Mouse (Mus musculus) stomach, postnatal 0 days (tissue): ENCODE results near the gene Narf. TPM values are rescaled to one million over a fixed set of nuclear protein-coding genes. Genes with fewer than 3 reads are reported as not detected.

Experiments used
- ATAC-seq: fragments of 200-750 bp; cut with Nextera tagmentation; 2 replicates; pipeline ENCODE4 v1.8.0; 2017; ENCODE audit not compliant: low FRiP score, low TSS enrichment
- DNase-seq: peaks from one replicate; pipeline ENCODE4 v3.0.0-alpha.2; 2016; ENCODE audit warnings: low spot score
- H3K27ac ChIP-seq: fragments of 300-500 bp; sonication (generic); replicated peaks from 2 replicates; pipeline ENCODE4 v1.5.1; 2014; ENCODE audit warnings: mild to moderate bottlenecking, control low read depth
- H3K27me3 ChIP-seq: fragments of 300-500 bp; sonication (generic); 2 replicates; pipeline ENCODE4 v1.6.1; 2014; ENCODE audit warnings: low read length; ENCODE audit not compliant: control insufficient read depth, insufficient read depth
- H3K36me3 ChIP-seq: fragments of 300-500 bp; sonication (generic); 2 replicates; pipeline ENCODE4 v1.6.1; 2014; ENCODE audit warnings: low read length, mixed read lengths; ENCODE audit not compliant: control insufficient read depth, insufficient read depth
- H3K4me1 ChIP-seq: fragments of 300-500 bp; sonication (generic); replicated peaks from 2 replicates; pipeline ENCODE4 v1.6.1; 2014; ENCODE audit warnings: antibody characterized with exemption; ENCODE audit not compliant: control insufficient read depth, insufficient read depth
- H3K4me2 ChIP-seq: fragments of 300-500 bp; sonication (generic); replicated peaks from 2 replicates; pipeline ENCODE4 v1.6.1; 2014; ENCODE audit warnings: low read depth, mild to moderate bottlenecking, control low read depth, moderate library complexity
- H3K4me3 ChIP-seq: fragments of 300-500 bp; sonication (generic); 2 replicates; pipeline ENCODE4 v1.5.1; 2014; ENCODE audit warnings: low read depth, low read length, control low read depth
- H3K9ac ChIP-seq: fragments of 300-500 bp; sonication (generic); 2 replicates; pipeline ENCODE4 v1.6.1; 2014; ENCODE audit warnings: mild to moderate bottlenecking, low read length, control low read depth, mixed read lengths
- H3K9me3 ChIP-seq: fragments of 300-500 bp; sonication (generic); 2 replicates; pipeline ENCODE4 v1.6.1; 2016; ENCODE audit warnings: low read length; ENCODE audit not compliant: control insufficient read depth
- CTCF ChIP-seq: IDR thresholded peaks from 2 replicates; pipeline ENCODE4 v1.5.1; 2016; ENCODE audit warnings: antibody characterized with exemption, low read depth, mild to moderate bottlenecking, moderate library complexity
- EP300 ChIP-seq: optimal IDR thresholded peaks from 2 replicates; pipeline ENCODE3; 2016; ENCODE audit warnings: antibody characterized with exemption
- WGBS: fragments of 180-500 bp; shearing (Covaris S2); extraction: QIAGEN DNeasy Blood & Tissue Kit; methylation state at CpG from one replicate; pipeline ENCODE4 v1.1.7; 2014; 5-methylcytosine and 5-hydroxymethylcytosine counted together
- polyA plus RNA-seq: library from polyadenylated mRNA; unstranded; fragments of >200 nt; fragmentation: Nextera tagmentation; extraction: Ambion mirVana; gene quantifications from 2 replicates; pipeline ENCODE4 v1.2.1, GENCODE M21; 2015

Narf gene
- polyA plus RNA-seq, 1 experiment from 2014 or later = 19.8 TPM

- no peak overlapping the region for H3K9ac ChIP-seq
- no peaks in the 10 kb centered on the region for H3K9me3 ChIP-seq
- H3K36me3 ChIP-seq = no peaks in the 10 kb centered on the region
- no peaks in the 10 kb centered on the region for H3K4me1 ChIP-seq
- H3K4me2 ChIP-seq = no peak overlapping the region
- no peak overlapping the region for H3K4me3 ChIP-seq
- ATAC-seq (no peak), DNase-seq (no peak)
- TF ChIP-seq CTCF = no peak
- no peak for TF ChIP-seq EP300
- H3K27ac ChIP-seq = no peak overlapping the region
- 94% methylated on average over 6 of the region's 6 CpGs for WGBS
- H3K27me3 ChIP-seq = no peaks in the 10 kb centered on the region
Measured at GRCm38 (mm10) chr11:121200781-121201180, 36.3 kb upstream of the Narf start.

DNA sequence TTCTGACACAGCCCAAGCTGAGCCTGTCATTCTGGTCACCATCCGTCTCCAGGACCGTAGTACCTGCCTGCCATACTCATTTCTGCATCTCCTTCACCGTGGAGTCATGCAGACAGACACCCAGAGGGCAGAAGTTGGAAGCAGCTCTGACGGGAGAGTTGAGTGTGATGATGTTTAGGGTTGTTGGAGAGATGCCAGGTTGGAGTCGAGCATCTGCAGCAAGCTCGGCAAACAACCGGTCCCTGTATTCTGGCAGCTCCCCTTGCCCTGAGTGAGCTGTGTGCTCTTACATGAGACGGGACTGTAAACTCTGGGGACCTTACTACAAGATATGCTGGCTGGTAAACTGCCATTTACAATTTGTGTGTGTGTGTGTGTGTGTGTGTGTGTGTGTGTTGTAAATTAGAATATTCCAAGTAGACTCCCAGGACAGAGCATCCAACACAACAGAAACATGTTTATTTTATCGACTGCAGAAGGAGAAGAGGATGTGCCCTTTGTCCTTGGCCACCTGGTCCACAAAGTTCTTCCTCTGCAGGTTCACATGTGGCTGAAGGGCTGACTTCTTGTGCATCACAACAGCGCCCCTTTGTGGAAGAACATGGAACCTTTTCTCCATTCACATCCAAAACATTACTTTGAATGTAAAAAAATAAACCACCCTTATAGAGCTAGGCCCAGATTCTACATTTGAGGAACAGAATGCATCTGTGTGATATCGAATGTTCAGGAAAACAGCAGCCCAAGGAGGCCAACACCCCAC, 35.4 kb upstream of the Narf start:
- ATAC-seq = no peak
- Histone ChIP-seq H3K4me2 (no peak overlapping the region), H3K9ac (no peak overlapping the region), H3K4me1 (no peaks in the 10 kb centered on the region), H3K36me3 (no peaks in the 10 kb centered on the region), H3K27ac (no peak overlapping the region), H3K9me3 (no peaks in the 10 kb centered on the region), H3K27me3 (no peaks in the 10 kb centered on the region), H3K4me3 (no peak overlapping the region)
- peak; percentile 57 for DNase-seq
- TF ChIP-seq EP300 = no peak
- peak; percentile 80 for TF ChIP-seq CTCF
- 33% methylated on average over 11 of the region's 11 CpGs for WGBS

GRCm38 (mm10) chr11:121203859-121204160, 33.2 kb upstream of the Narf start:
- Histone ChIP-seq H3K4me2 (peak overlapping the region; percentile 68), H3K27ac (no peak overlapping the region), H3K4me1 (no peaks in the 10 kb centered on the region), H3K36me3 (no peaks in the 10 kb centered on the region; the same call in 1 of the 2 replicates), H3K9me3 (no peaks in the 10 kb centered on the region), H3K9ac (no peak overlapping the region), H3K27me3 (no peaks in the 10 kb centered on the region), H3K4me3 (peak overlapping the region; percentile 74)
- WGBS = 0% methylated on average over 5 of the region's 5 CpGs
- TF ChIP-seq CTCF = no peak
- no peak for TF ChIP-seq EP300
- no peak for ATAC-seq
- DNase-seq = no peak

DNA sequence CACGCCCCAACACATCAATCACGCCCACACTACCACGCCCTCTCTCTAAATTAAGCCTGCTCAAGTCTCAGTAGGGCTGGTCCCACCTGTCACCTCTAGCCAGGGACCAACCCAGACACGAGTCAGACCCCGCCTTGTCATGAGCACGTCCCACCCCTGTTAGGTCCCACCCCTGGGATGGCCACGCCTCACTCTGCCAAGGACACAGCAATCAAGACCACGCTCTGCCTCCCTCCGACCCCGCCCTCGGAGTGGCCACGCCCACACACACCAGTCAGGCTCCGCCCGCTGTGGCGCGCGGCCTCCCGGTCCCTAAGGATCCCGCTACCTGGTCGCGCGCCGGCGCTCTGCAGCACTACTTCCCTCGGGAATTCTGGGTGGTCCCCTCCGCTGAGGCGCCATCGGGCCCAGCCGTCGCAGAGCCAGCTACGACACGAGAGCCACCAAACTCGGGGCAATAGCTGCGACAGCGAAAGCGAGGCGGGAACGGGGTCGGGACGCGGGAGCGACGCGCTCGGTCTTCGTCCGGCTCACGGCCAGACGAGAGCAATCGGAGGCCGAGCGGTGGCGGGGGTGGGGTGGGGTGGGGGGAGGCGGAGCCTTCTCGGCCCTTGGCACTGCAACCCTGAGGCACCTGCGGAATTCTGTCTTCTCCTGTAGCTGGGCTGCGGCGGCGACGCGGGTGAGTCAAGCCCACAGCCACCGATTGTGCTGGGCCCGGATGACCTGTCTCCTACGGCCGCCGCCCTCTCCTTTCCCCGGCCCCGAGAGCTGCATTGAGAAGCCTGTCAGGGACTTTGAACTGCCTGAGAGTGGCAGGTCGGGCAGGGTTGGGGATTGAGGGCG, 32.7 kb upstream of the Narf start, which contains the start of the genes Hexdc and Ogfod3:
TSS of gene Hexdc (plus strand) at position 273 of the 846 bp plus-strand sequence.
TSS of gene Ogfod3 (minus strand) at position 551 of the 846 bp plus-strand sequence.
- H3K36me3 ChIP-seq = no peaks in the 10 kb centered on the region; the same call in 1 of the 2 replicates
- ATAC-seq = peak; percentile 98
- no peak for TF ChIP-seq EP300
- TF ChIP-seq CTCF = no peak
- peak within 1 kb of the TSS; percentile 74 for H3K4me3 ChIP-seq
- no peaks in the 10 kb centered on the region for H3K4me1 ChIP-seq
- whole genome bisulfite sequencing = under 1% methylated on average over 67 of the region's 70 CpGs
- peak within 1 kb of the TSS; percentile 68 for H3K4me2 ChIP-seq
- no peaks in the 10 kb centered on the region for H3K9me3 ChIP-seq
- peak within 1 kb of the TSS; percentile 78 for H3K27ac ChIP-seq
- no peaks in the 10 kb centered on the region for H3K27me3 ChIP-seq
- DNase-seq = peak; percentile 99
- H3K9ac ChIP-seq = peak within 1 kb of the TSS; percentile 70

DNA sequence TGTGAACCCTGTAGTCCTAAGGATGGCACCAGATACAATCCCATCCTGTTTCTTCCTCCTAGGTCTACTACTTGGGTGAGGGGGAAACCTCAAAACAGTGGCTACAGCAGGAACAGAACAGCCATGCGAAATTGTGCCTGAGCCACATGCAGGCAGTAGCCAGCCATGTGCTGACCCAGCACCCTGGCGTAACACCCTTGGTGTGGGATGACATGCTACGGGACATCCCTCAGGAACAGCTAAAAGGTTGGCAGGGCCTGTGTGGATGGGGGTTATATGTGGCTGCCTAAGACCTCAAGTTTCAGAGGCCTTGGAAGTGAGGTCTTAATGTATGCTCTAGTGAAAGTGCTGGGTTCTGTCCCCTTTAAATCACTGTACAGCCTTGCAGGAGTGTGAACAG, 20.2 kb upstream of the Narf start:
- TF ChIP-seq EP300 (no peak), CTCF (no peak)
- 0 out of 2 replicates have a peak, but pooled peaks cover 1% of the 10 kb centered on the region for H3K36me3 ChIP-seq
- WGBS = 97% methylated on average over 3 of the region's 3 CpGs

More for the DNA sequence above, 20.2 kb upstream of the Narf start:
- ATAC-seq (no peak), DNase-seq (no peak)
- H3K4me3 ChIP-seq = no peak overlapping the region
- no peaks in the 10 kb centered on the region for H3K27me3 ChIP-seq
- H3K27ac ChIP-seq = no peak overlapping the region
- H3K4me1 ChIP-seq = no peaks in the 10 kb centered on the region
- H3K4me2 ChIP-seq = no peak overlapping the region
- no peaks in the 10 kb centered on the region for H3K9me3 ChIP-seq
- no peak overlapping the region for H3K9ac ChIP-seq
